Mouse (Mus musculus) gastrocnemius, postnatal 36 days (tissue): ENCODE data around the gene Lrp5. TPM values are rescaled to one million over a fixed set of nuclear protein-coding genes. Genes with fewer than 3 reads are reported as not detected.

Experiments used
- DNase-seq, 2 experiments: peaks; one replicate each; pipeline ENCODE4 v3.0.0; 2022
- intact Hi-C: fragments of 180-260 bp; cut with DNase I; formaldehyde crosslinking; loops from one replicate; pipeline ENCODE4 v1.15.1; 2025
- total RNA-seq, 2 experiments: library from RNA; stranded (reverse); gene quantifications; 2 replicates each; pipeline ENCODE4 v1.2.3; 2021

Lrp5 gene
- total RNA-seq, 2 experiments from 2014 or later: 21.9 to 22.9 TPM

GRCm38 (mm10) chr19:3575632-3576384 is 110.6 kb downstream of the Lrp5 start, which contains the start of gene Ppp6r3:
TSS of gene Ppp6r3 (minus strand) at chr19:3575749.
- DNase-seq: peak; percentile 95 to 98
- intact Hi-C loops: no loop called here

GRCm38 (mm10) chr19:3575276-3575631 is 111.1 kb downstream of the Lrp5 start:
- intact Hi-C loops: no loop called here
- peak in 1 of 2 experiments; percentile 83 for DNase-seq

GRCm38 (mm10) chr19:3574593-3575094 is 111.7 kb downstream of the Lrp5 start:
- no peak for DNase-seq
- intact Hi-C loops: loop anchor here (5.0 kb wide), 1 partner anchor 37 kb away; no protein-coding TSS in a partner anchor

- intact Hi-C loops: no loop called here
- DNase-seq: peak in 1 of 2 experiments; percentile 67
Observed at GRCm38 (mm10) chr19:3564309-3564708, 122.1 kb downstream of the Lrp5 start.

- intact Hi-C loops: no loop called here
- no peak for DNase-seq
Observed at GRCm38 (mm10) chr19:3562752-3563151, 123.6 kb downstream of the Lrp5 start.

GRCm38 (mm10) chr19:3562298-3562697 is 124.1 kb downstream of the Lrp5 start:
- no peak for DNase-seq
- intact Hi-C loops: no loop called here

GRCm38 (mm10) chr19:3556169-3556827 is 130.1 kb downstream of the Lrp5 start:
- no peak for DNase-seq
- intact Hi-C loops: no loop called here

- DNase-seq: no peak
- intact Hi-C loops: no loop called here
Observed at GRCm38 (mm10) chr19:3554785-3555184, 131.6 kb downstream of the Lrp5 start.

GRCm38 (mm10) chr19:3551573-3552159 is 134.7 kb downstream of the Lrp5 start:
- intact Hi-C loops: no loop called here
- no peak for DNase-seq

GRCm38 (mm10) chr19:3550101-3550500 is 136.3 kb downstream of the Lrp5 start:
- DNase-seq: no peak
- intact Hi-C loops: no loop called here

- intact Hi-C loops: no loop called here
- no peak for DNase-seq
Observed at GRCm38 (mm10) chr19:3549263-3549662, 137.1 kb downstream of the Lrp5 start.

GRCm38 (mm10) chr19:3548311-3548710 is 138.1 kb downstream of the Lrp5 start:
- intact Hi-C loops: no loop called here
- DNase-seq: no peak

- intact Hi-C loops: no loop called here
Observed at GRCm38 (mm10) chr19:3544995-3545394, 141.4 kb downstream of the Lrp5 start.

GRCm38 (mm10) chr19:3542591-3542990 is 143.8 kb downstream of the Lrp5 start:
- intact Hi-C loops: no loop called here
- no peak for DNase-seq

More at GRCm38 (mm10) chr19:3544995-3545394, 141.4 kb downstream of the Lrp5 start:
- DNase-seq: no peak

- DNase-seq: no peak
- intact Hi-C loops: no loop called here
Observed at GRCm38 (mm10) chr19:3540997-3541396, 145.4 kb downstream of the Lrp5 start.

GRCm38 (mm10) chr19:3540254-3540653 is 146.1 kb downstream of the Lrp5 start:
- no peak for DNase-seq
- intact Hi-C loops: no loop called here

GRCm38 (mm10) chr19:3539456-3539855 is 146.9 kb downstream of the Lrp5 start:
- intact Hi-C loops: loop anchor here (5.0 kb wide), 1 partner anchor 33 kb away; no protein-coding TSS in a partner anchor
- no peak for DNase-seq

GRCm38 (mm10) chr19:3537658-3538057 is 148.7 kb downstream of the Lrp5 start:
- intact Hi-C loops: loop anchor here (5.0 kb wide), 1 partner anchor 35 kb away; no protein-coding TSS in a partner anchor

GRCm38 (mm10) chr19:3534945-3535344 is 151.4 kb downstream of the Lrp5 start:
- intact Hi-C loops: loop anchor here (5.0 kb wide), 1 partner anchor 37 kb away; no protein-coding TSS in a partner anchor
- no peak for DNase-seq

More at GRCm38 (mm10) chr19:3537658-3538057, 148.7 kb downstream of the Lrp5 start:
- no peak for DNase-seq
